Mouse (Mus musculus) cerebellum, adult 18-20 months (tissue): Measurements from ENCODE around the gene Btg1.

ENCODE experiments used
- DNase-seq, 2 experiments: peaks; one replicate each; pipeline ENCODE4 v3.0.0; 2021

Gene Btg1

GRCm38 (mm10) chr10:96616001-96616708 is 651 bp upstream of the Btg1 start:
- no peak for DNase-seq

- DNase-seq = peak; percentile 48 to 66
These were observed 580 bp downstream of the Btg1 start for GRCm38 (mm10) chr10:96617221-96617950.

- peak; percentile 78 to 79 for DNase-seq
These were observed 1.3 kb downstream of the Btg1 start for GRCm38 (mm10) chr10:96617951-96618575.

- DNase-seq = peak; percentile 31 to 43
These were observed 3.4 kb downstream of the Btg1 start for GRCm38 (mm10) chr10:96619951-96620889.

GRCm38 (mm10) chr10:96620890-96621271 is 4.1 kb downstream of the Btg1 start:
- peak in 1 of 2 experiments; percentile 45 for DNase-seq

GRCm38 (mm10) chr10:96621361-96621945 is 4.6 kb downstream of the Btg1 start:
- DNase-seq = peak in 1 of 2 experiments; percentile 34

- peak; percentile 67 to 69 for DNase-seq
These were observed 5.3 kb downstream of the Btg1 start for GRCm38 (mm10) chr10:96621980-96622645.

GRCm38 (mm10) chr10:96622761-96623632 is 6.2 kb downstream of the Btg1 start:
- peak in 1 of 2 experiments; percentile 35 for DNase-seq

GRCm38 (mm10) chr10:96623633-96624195 is 6.9 kb downstream of the Btg1 start:
- peak in 1 of 2 experiments; percentile 27 for DNase-seq

- DNase-seq = no peak
These were observed 7.6 kb downstream of the Btg1 start for GRCm38 (mm10) chr10:96624406-96624805.

GRCm38 (mm10) chr10:96625061-96625460 is 8.3 kb downstream of the Btg1 start:
- DNase-seq = no peak

- DNase-seq = peak; percentile 42 to 62
These were observed 8.9 kb downstream of the Btg1 start for GRCm38 (mm10) chr10:96625682-96626081.

- DNase-seq = peak in 1 of 2 experiments; percentile 39
These were observed 9.4 kb downstream of the Btg1 start for GRCm38 (mm10) chr10:96626120-96626750.

GRCm38 (mm10) chr10:96627332-96627731 is 10.5 kb downstream of the Btg1 start:
- DNase-seq = peak; percentile 41 to 54

GRCm38 (mm10) chr10:96628100-96628912 is 11.5 kb downstream of the Btg1 start:
- peak; percentile 78 to 80 for DNase-seq

GRCm38 (mm10) chr10:96628913-96629199 is 12.1 kb downstream of the Btg1 start:
- DNase-seq = no peak

GRCm38 (mm10) chr10:96630110-96630509 is 13.3 kb downstream of the Btg1 start:
- peak in 1 of 2 experiments; percentile 50 for DNase-seq

- no peak for DNase-seq
These were observed 14.4 kb downstream of the Btg1 start for GRCm38 (mm10) chr10:96631066-96631711.
